Mouse (Mus musculus) T-cell, adult 2 months (primary cell): ENCODE measurements around the gene Mrpl43.
"Not testable (repeated sequence)": the region's sequence is repeated elsewhere in the genome, so short reads cannot be mapped to it uniquely, and the experiment has no call there.

Experiments
- DNase-seq: peaks from one replicate; pipeline ENCODE4 v3.0.0; 2022; ENCODE audit warnings: low spot score

The Mrpl43 gene

GRCm38 (mm10) chr19:45005957-45006712, at the start of gene Mrpl43:
Mrpl43 (minus strand) TSS chr19:45006442.
- DNase-seq = peak; percentile 96

- no peak for DNase-seq
Observed at GRCm38 (mm10) chr19:45054892-45055690, 48.8 kb upstream of the Mrpl43 start.

GRCm38 (mm10) chr19:45053451-45053850, 47.2 kb upstream of the Mrpl43 start:
- DNase-seq = no peak

- no peak for DNase-seq
Observed at GRCm38 (mm10) chr19:45049523-45049922, 43.3 kb upstream of the Mrpl43 start.

- no peak for DNase-seq
Observed at GRCm38 (mm10) chr19:45048644-45049365, 42.6 kb upstream of the Mrpl43 start.

- DNase-seq = peak; percentile 80
Observed at GRCm38 (mm10) chr19:45047935-45048643, 41.8 kb upstream of the Mrpl43 start.

GRCm38 (mm10) chr19:45047417-45047934, 41.2 kb upstream of the Mrpl43 start, which contains the start of gene Sfxn3:
Sfxn3 (plus strand) TSS chr19:45047503.
- peak; percentile 91 for DNase-seq

GRCm38 (mm10) chr19:45046523-45047321, 40.5 kb upstream of the Mrpl43 start:
- DNase-seq = peak; percentile 72

- no peak for DNase-seq
Observed at GRCm38 (mm10) chr19:45045651-45046050, 39.4 kb upstream of the Mrpl43 start, which contains the start of gene Pdzd7. Pdzd7 (minus strand) TSS chr19:45045717.

- no peak for DNase-seq
Observed at GRCm38 (mm10) chr19:45045236-45045635, 39.0 kb upstream of the Mrpl43 start.

- DNase-seq = no peak
Observed at GRCm38 (mm10) chr19:45044389-45044927, 38.2 kb upstream of the Mrpl43 start.

- DNase-seq = no peak
Observed at GRCm38 (mm10) chr19:45040214-45040613, 34.0 kb upstream of the Mrpl43 start.

GRCm38 (mm10) chr19:45038198-45038597, 32.0 kb upstream of the Mrpl43 start:
- DNase-seq = not testable (repeated sequence)

- DNase-seq = peak; percentile 50
Observed at GRCm38 (mm10) chr19:45036867-45037266, 30.6 kb upstream of the Mrpl43 start.

GRCm38 (mm10) chr19:45032570-45033332, 26.5 kb upstream of the Mrpl43 start:
- DNase-seq = no peak

- peak; percentile 63 for DNase-seq
Observed at GRCm38 (mm10) chr19:45031780-45032179, 25.5 kb upstream of the Mrpl43 start.

GRCm38 (mm10) chr19:45030746-45031693, 24.8 kb upstream of the Mrpl43 start:
- DNase-seq = peak; percentile 70

GRCm38 (mm10) chr19:45030111-45030510, 23.9 kb upstream of the Mrpl43 start:
- DNase-seq = peak; percentile 57
